Mouse (Mus musculus): ENCODE measurements around the gene Prdm11. TPM values are rescaled to one million over a fixed set of nuclear protein-coding genes. Genes with fewer than 3 reads are reported as not detected.

Gene Prdm11
- polyA plus RNA-seq, 1 experiment from 2014 or later: 7.3 TPM

GRCm38 (mm10) chr2:93018854-93019253, 27.1 kb downstream of the Prdm11 start:
- Histone ChIP-seq H3K4me2 (ENCODE audit: low read depth, low read length) (no peak overlapping the region), H3K36me3 (ENCODE audit: control insufficient read depth, insufficient read depth, low read length) (no peaks in the 10 kb centered on the region), H3K9ac (ENCODE audit: low read depth, low read length) (0 out of 2 replicates have a peak overlapping the region, but pooled peaks have one; percentile 6), H3K27me3 (replicated peaks; ENCODE audit: control insufficient read depth, insufficient read depth, low read length) (no peaks in the 10 kb centered on the region), H3K27ac (ENCODE audit: low read length) (no peak overlapping the region), H3K4me1 (ENCODE audit: control insufficient read depth, insufficient read depth, low read length) (peaks cover 11% of the 10 kb centered on the region), H3K4me3 (ENCODE audit: low read length) (no peak overlapping the region), H3K9me3 (ENCODE audit: control insufficient read depth, low read length) (no peaks in the 10 kb centered on the region)
- WGBS: 64% methylated on average over 5 of the region's 5 CpGs
- no peak for ATAC-seq

GRCm38 (mm10) chr2:93017151-93017550, 28.8 kb downstream of the Prdm11 start:
- no peaks in the 10 kb centered on the region for H3K27me3 ChIP-seq (replicated peaks; ENCODE audit: control insufficient read depth, insufficient read depth, low read length)
- 91% methylated on average over 8 of the region's 8 CpGs for WGBS
- H3K9ac ChIP-seq (ENCODE audit: low read depth, low read length): no peak overlapping the region
- H3K9me3 ChIP-seq (ENCODE audit: control insufficient read depth, low read length): no peaks in the 10 kb centered on the region
- ATAC-seq: no peak
- H3K36me3 ChIP-seq (ENCODE audit: control insufficient read depth, insufficient read depth, low read length): peaks cover 5% of the 10 kb centered on the region; the same call in 1 of the 2 replicates
- H3K4me3 ChIP-seq (ENCODE audit: low read length): no peak overlapping the region
- peaks cover 20% of the 10 kb centered on the region for H3K4me1 ChIP-seq (ENCODE audit: control insufficient read depth, insufficient read depth, low read length)
- H3K4me2 ChIP-seq (ENCODE audit: low read depth, low read length): no peak overlapping the region
- H3K27ac ChIP-seq (ENCODE audit: low read length): no peak overlapping the region

- Histone ChIP-seq H3K27ac (ENCODE audit: low read length) (peak overlapping the region; percentile 92), H3K4me2 (ENCODE audit: low read depth, low read length) (peak overlapping the region; percentile 93), H3K36me3 (ENCODE audit: control insufficient read depth, insufficient read depth, low read length) (peaks cover 5% of the 10 kb centered on the region; the same call in 1 of the 2 replicates), H3K27me3 (replicated peaks; ENCODE audit: control insufficient read depth, insufficient read depth, low read length) (no peaks in the 10 kb centered on the region), H3K9me3 (ENCODE audit: control insufficient read depth, low read length) (no peaks in the 10 kb centered on the region), H3K4me1 (ENCODE audit: control insufficient read depth, insufficient read depth, low read length) (peaks cover 26% of the 10 kb centered on the region), H3K9ac (ENCODE audit: low read depth, low read length) (peak overlapping the region; percentile 82), H3K4me3 (ENCODE audit: low read length) (peak overlapping the region; percentile 65)
- peak; percentile 47 for ATAC-seq
- WGBS: 2% methylated on average over 30 of the region's 40 CpGs
Observed at GRCm38 (mm10) chr2:93015041-93015440, 30.9 kb downstream of the Prdm11 start.

DNA sequence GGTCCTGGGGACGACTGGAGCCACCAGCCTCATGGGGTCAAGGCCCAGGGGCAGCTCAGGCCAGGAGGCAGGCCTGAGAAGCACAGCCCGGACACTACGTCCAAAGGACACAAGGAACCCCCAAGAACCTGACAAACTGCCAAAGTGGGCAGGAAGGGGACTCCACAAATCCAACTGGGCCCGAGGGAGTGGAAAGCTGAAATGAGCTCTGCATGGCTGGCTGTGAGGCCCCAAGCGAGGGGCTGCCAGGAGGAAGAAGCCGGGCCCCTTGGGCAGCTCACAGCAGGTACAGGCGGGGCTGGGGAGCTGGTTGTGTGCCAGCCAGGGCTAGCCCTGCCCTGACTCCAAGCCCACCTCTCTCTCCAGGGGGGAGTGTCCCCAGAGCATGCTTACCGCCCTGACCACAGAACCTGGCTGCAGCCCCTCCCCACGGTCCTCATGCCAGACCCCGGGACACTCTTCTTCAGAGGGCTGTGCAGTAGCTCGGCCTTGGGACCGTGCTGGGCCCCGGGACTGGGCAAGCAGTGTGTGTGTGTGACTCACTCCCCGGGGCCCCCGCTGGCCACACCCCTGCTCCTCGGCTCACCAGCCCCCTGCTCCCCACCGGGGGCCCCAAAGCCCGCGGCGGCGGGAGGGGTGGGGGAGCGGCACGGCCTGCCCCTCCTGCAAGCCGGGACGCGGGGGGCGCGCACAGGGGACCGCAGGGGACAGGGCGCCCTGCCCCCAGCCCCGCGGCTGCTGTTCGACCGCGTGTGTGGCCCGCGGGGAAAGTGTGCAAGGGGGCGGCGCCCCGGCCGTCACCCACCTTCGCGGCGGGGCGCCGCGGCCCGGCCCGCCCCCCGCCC, 31.7 kb downstream of the Prdm11 start:
- H3K9me3 ChIP-seq (ENCODE audit: control insufficient read depth, low read length): no peaks in the 10 kb centered on the region
- peak; percentile 97 for ATAC-seq
- H3K27me3 ChIP-seq (replicated peaks; ENCODE audit: control insufficient read depth, insufficient read depth, low read length): no peaks in the 10 kb centered on the region
- 4% methylated on average over 19 of the region's 50 CpGs for WGBS
- peak overlapping the region; percentile 93 for H3K4me2 ChIP-seq (ENCODE audit: low read depth, low read length)
- H3K9ac ChIP-seq (ENCODE audit: low read depth, low read length): peak overlapping the region; percentile 82
- peak overlapping the region; percentile 65 for H3K4me3 ChIP-seq (ENCODE audit: low read length)
- H3K27ac ChIP-seq (ENCODE audit: low read length): peak overlapping the region; percentile 92
- peaks cover 5% of the 10 kb centered on the region; the same call in 1 of the 2 replicates for H3K36me3 ChIP-seq (ENCODE audit: control insufficient read depth, insufficient read depth, low read length)
- peaks cover 26% of the 10 kb centered on the region for H3K4me1 ChIP-seq (ENCODE audit: control insufficient read depth, insufficient read depth, low read length)

DNA sequence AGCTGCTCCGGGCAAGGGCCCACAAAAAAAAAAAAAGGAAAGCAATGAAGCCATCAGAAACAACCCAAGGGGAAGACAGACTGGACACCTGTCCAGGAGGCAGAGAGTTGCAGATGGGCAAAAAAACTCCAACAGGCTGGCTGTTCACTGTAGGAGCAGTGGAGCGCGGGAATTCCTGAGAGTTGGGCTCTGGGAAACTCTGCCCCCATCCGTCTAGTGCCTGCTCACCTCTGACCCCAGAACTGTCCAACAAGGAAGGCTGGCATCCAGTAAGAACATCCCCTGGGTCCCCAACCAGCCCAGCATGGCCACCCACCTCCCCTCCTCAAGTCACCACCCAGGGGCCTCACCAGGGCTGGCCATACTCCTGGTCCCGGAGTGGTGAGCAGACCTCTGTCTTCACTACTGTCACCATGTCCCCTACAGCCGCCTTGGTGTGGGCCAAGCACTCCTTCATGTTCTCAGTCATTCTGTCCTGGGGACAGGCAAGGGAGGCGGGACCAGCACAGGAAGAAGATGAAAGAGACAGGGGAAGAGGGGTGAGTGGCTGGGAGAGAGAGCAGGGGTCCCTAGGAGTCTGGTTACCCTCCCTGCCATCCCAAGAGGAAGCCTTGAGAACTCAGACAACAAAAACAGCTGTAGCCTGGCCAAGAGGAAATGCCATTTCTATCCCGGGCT, 32.4 kb downstream of the Prdm11 start:
- Histone ChIP-seq H3K9ac (ENCODE audit: low read depth, low read length) (peak overlapping the region; percentile 82), H3K36me3 (ENCODE audit: control insufficient read depth, insufficient read depth, low read length) (peaks cover 11% of the 10 kb centered on the region), H3K9me3 (ENCODE audit: control insufficient read depth, low read length) (no peaks in the 10 kb centered on the region), H3K4me2 (ENCODE audit: low read depth, low read length) (peak overlapping the region; percentile 93), H3K4me3 (ENCODE audit: low read length) (peak overlapping the region; percentile 65), H3K27me3 (replicated peaks; ENCODE audit: control insufficient read depth, insufficient read depth, low read length) (no peaks in the 10 kb centered on the region), H3K4me1 (ENCODE audit: control insufficient read depth, insufficient read depth, low read length) (peaks cover 26% of the 10 kb centered on the region), H3K27ac (ENCODE audit: low read length) (peak overlapping the region; percentile 92)
- ATAC-seq: peak; percentile 3; the same call in 1 of the 2 replicates
- 66% methylated on average over 8 of the region's 8 CpGs for WGBS

- Histone ChIP-seq H3K9me3 (ENCODE audit: control insufficient read depth, low read length) (no peaks in the 10 kb centered on the region), H3K36me3 (ENCODE audit: control insufficient read depth, insufficient read depth, low read length) (peaks cover 15% of the 10 kb centered on the region), H3K27me3 (replicated peaks; ENCODE audit: control insufficient read depth, insufficient read depth, low read length) (no peaks in the 10 kb centered on the region), H3K4me3 (ENCODE audit: low read length) (no peak overlapping the region), H3K4me1 (ENCODE audit: control insufficient read depth, insufficient read depth, low read length) (peaks cover 26% of the 10 kb centered on the region), H3K9ac (ENCODE audit: low read depth, low read length) (no peak overlapping the region), H3K27ac (ENCODE audit: low read length) (no peak overlapping the region), H3K4me2 (ENCODE audit: low read depth, low read length) (peak overlapping the region; percentile 93)
- 95% methylated on average over 3 of the region's 3 CpGs for WGBS
- no peak for ATAC-seq
Observed at GRCm38 (mm10) chr2:93012976-93013375, 33.0 kb downstream of the Prdm11 start.

DNA sequence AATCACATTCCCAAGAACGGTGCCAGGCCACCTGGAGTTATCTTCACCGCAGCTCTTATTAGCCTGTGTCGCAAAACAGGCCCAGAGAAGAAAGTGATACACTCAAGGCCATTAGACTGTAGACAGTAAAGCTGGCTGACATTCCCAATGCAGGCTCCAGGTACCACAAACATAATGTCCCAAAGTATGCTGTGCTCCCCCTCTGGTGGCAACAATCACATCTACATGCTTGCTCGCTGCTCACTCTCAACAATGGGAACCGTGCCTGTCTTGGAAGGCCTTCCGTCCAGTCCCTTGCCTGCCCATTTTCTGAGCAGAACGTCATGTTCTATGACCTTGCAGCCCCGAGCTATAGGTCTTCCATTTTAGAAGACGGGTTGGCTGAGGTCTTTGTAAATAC, 34.0 kb downstream of the Prdm11 start:
- WGBS: 80% methylated on average over 9 of the region's 9 CpGs
- H3K27ac ChIP-seq (ENCODE audit: low read length): no peak overlapping the region
- H3K9ac ChIP-seq (ENCODE audit: low read depth, low read length): no peak overlapping the region
- ATAC-seq: no peak
- peaks cover 26% of the 10 kb centered on the region for H3K4me1 ChIP-seq (ENCODE audit: control insufficient read depth, insufficient read depth, low read length)
- no peaks in the 10 kb centered on the region for H3K9me3 ChIP-seq (ENCODE audit: control insufficient read depth, low read length)
- peaks cover 15% of the 10 kb centered on the region for H3K36me3 ChIP-seq (ENCODE audit: control insufficient read depth, insufficient read depth, low read length)
- no peak overlapping the region for H3K4me2 ChIP-seq (ENCODE audit: low read depth, low read length)
- H3K4me3 ChIP-seq (ENCODE audit: low read length): no peak overlapping the region
- no peaks in the 10 kb centered on the region for H3K27me3 ChIP-seq (replicated peaks; ENCODE audit: control insufficient read depth, insufficient read depth, low read length)

DNA sequence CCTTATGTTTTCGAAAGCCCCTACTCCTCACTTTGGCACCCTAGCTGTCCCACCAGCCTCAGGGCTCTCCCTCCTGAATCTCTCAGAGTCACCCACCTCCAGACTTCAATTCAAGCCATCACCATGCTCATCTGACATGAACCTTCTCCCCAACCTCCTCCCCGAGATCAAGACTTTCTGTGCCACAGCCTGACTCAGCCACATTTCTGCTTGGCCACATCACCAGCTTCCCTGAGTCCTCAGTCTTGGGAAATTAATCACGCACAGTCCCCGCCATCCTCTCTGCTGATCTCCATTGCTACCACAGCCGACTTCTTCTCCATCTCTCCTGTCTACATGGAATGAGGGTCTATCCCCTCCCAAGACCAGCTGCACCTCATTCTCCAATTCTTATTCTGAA, 34.5 kb downstream of the Prdm11 start:
- H3K27me3 ChIP-seq (replicated peaks; ENCODE audit: control insufficient read depth, insufficient read depth, low read length): no peaks in the 10 kb centered on the region
- WGBS: 98% methylated on average over 5 of the region's 5 CpGs
- no peak overlapping the region for H3K4me2 ChIP-seq (ENCODE audit: low read depth, low read length)
- no peak for ATAC-seq
- no peak overlapping the region for H3K27ac ChIP-seq (ENCODE audit: low read length)
- H3K9me3 ChIP-seq (ENCODE audit: control insufficient read depth, low read length): no peaks in the 10 kb centered on the region
- H3K4me1 ChIP-seq (ENCODE audit: control insufficient read depth, insufficient read depth, low read length): peaks cover 26% of the 10 kb centered on the region
- peaks cover 15% of the 10 kb centered on the region for H3K36me3 ChIP-seq (ENCODE audit: control insufficient read depth, insufficient read depth, low read length)
- no peak overlapping the region for H3K9ac ChIP-seq (ENCODE audit: low read depth, low read length)
- no peak overlapping the region for H3K4me3 ChIP-seq (ENCODE audit: low read length)

GRCm38 (mm10) chr2:93007967-93008685, 37.8 kb downstream of the Prdm11 start:
- Histone ChIP-seq H3K27me3 (replicated peaks; ENCODE audit: control insufficient read depth, insufficient read depth, low read length) (no peaks in the 10 kb centered on the region), H3K9me3 (ENCODE audit: control insufficient read depth, low read length) (no peaks in the 10 kb centered on the region), H3K4me1 (ENCODE audit: control insufficient read depth, insufficient read depth, low read length) (peaks cover 14% of the 10 kb centered on the region), H3K27ac (ENCODE audit: low read length) (no peak overlapping the region), H3K4me2 (ENCODE audit: low read depth, low read length) (no peak overlapping the region), H3K9ac (ENCODE audit: low read depth, low read length) (no peak overlapping the region), H3K4me3 (ENCODE audit: low read length) (no peak overlapping the region), H3K36me3 (ENCODE audit: control insufficient read depth, insufficient read depth, low read length) (peaks cover 15% of the 10 kb centered on the region)
- 94% methylated on average over 3 of the region's 3 CpGs for WGBS
- no peak for ATAC-seq

Measured in intestine, embryonic 16.5 days (tissue).